ENCODE assay signal across 8 mouse cellular contexts in genomic region chr5:35525469-35526123, GRCm38 (mm10). TPM values are rescaled to one million over a fixed set of nuclear protein-coding genes. Genes with fewer than 3 reads are reported as not detected.
DNase-seq lines count a peak whose midpoint lies in the region; ATAC-seq and TF ChIP-seq lines count a peak whose summit lies in the region.

Gene Cpz, minus strand, starts transcription at chr5:35525698.

- no peak within 1 kb of the TSS for H3K27ac ChIP-seq in layer of hippocampus, adult 2 months
- H3K27ac ChIP-seq in liver, postnatal 0 days (ENCODE audit: low read depth) = no peak within 1 kb of the TSS
- no peak within 1 kb of the TSS for H3K27ac ChIP-seq in stomach, embryonic 16.5 days (ENCODE audit: low read length)

- H3K4me1 ChIP-seq in liver, postnatal 0 days (ENCODE audit: insufficient read depth) = no peaks in the 10 kb centered on the region
- peaks cover 5% of the 10 kb centered on the region; the same call in 1 of the 2 replicates for H3K4me1 ChIP-seq in stomach, embryonic 16.5 days (ENCODE audit: control insufficient read depth, insufficient read depth, low read length)

- TF ChIP-seq EP300 in liver, postnatal 0 days (IDR thresholded peaks at IDR 0.05; ENCODE audit: low read depth) = no peak

- H3K4me3 ChIP-seq in layer of hippocampus, adult 2 months = no peak within 1 kb of the TSS
- no peak within 1 kb of the TSS for H3K4me3 ChIP-seq in liver, postnatal 0 days (ENCODE audit: low read depth, low read length)
- peak within 1 kb of the TSS; percentile 39 for H3K4me3 ChIP-seq in stomach, embryonic 16.5 days (replicated peaks; ENCODE audit: low read length)

- whole genome bisulfite sequencing in liver, postnatal 0 days (ENCODE audit: insufficient replicate concordance) = 4% methylated on average over 29 of the region's 29 CpGs
- 2% methylated on average over 29 of the region's 29 CpGs for WGBS in stomach, embryonic 16.5 days

- no peaks in the 10 kb centered on the region for H3K36me3 ChIP-seq in liver, postnatal 0 days (replicated peaks; ENCODE audit: insufficient read depth, low read length)
- no peaks in the 10 kb centered on the region for H3K36me3 ChIP-seq in stomach, embryonic 16.5 days (ENCODE audit: control insufficient read depth, insufficient read depth, low read length)

- peaks cover 29% of the 10 kb centered on the region for H3K27me3 ChIP-seq in liver, postnatal 0 days (ENCODE audit: insufficient read depth, low read length)
- peaks cover 15% of the 10 kb centered on the region for H3K27me3 ChIP-seq in stomach, embryonic 16.5 days (ENCODE audit: control insufficient read depth, insufficient read depth, low read length)

- H3K9ac ChIP-seq in liver, postnatal 0 days (replicated peaks) = no peak within 1 kb of the TSS
- H3K9ac ChIP-seq in stomach, embryonic 16.5 days (ENCODE audit: low read length) = peak within 1 kb of the TSS; percentile 63

- peak within 1 kb of the TSS; percentile 44 for H3K4me2 ChIP-seq in liver, postnatal 0 days (ENCODE audit: low read depth, low read length)
- H3K4me2 ChIP-seq in stomach, embryonic 16.5 days (ENCODE audit: low read depth, low read length) = peak within 1 kb of the TSS; percentile 59

- no peaks in the 10 kb centered on the region for H3K9me3 ChIP-seq in liver, postnatal 0 days (ENCODE audit: low read length)
- H3K9me3 ChIP-seq in stomach, embryonic 16.5 days (replicated peaks; ENCODE audit: control insufficient read depth, low read length) = no peaks in the 10 kb centered on the region

- no peak for ATAC-seq in liver, postnatal 0 days
- peak; percentile 66; the same call in 1 of the 2 replicates for ATAC-seq in stomach, embryonic 16.5 days (ENCODE audit: insufficient read depth, low FRiP score)

- DNase-seq in layer of hippocampus, adult 2 months (ENCODE audit: low spot score in 2 of 2) = no peak
- no peak for DNase-seq in layer of hippocampus, adult 11-12 months (ENCODE audit: low spot score)
- peak; percentile 92 for DNase-seq in embryo, embryonic 10.5 days (ENCODE audit: low spot score)
- peak; percentile 27 to 57 for DNase-seq in heart, postnatal 14 days
- DNase-seq in liver, postnatal 0 days = peak; percentile 26
- no peak for DNase-seq in gastrocnemius, postnatal 25 days
- no peak for DNase-seq in urinary bladder, postnatal 10 days (ENCODE audit: low spot score)

- TF ChIP-seq CTCF in layer of hippocampus, adult 2 months (conservative IDR thresholded peaks at IDR 0.05) = 0 out of 2 replicates have a peak, but pooled peaks have one; percentile 4
- peak; percentile 6; the same call in 1 of the 2 replicates for TF ChIP-seq CTCF in liver, postnatal 0 days (IDR thresholded peaks at IDR 0.05; ENCODE audit: low read depth)

- intact Hi-C loops in heart, postnatal 14 days (cut with DNase I) = loop anchor here (2.0 to 5.0 kb wide), 2 partner anchors 37 to 187 kb away; no protein-coding TSS in a partner anchor

RNA-seq across cellular contexts. Expression of gene Cpz, which starts in this region (rescaled TPM):
- total RNA-seq in layer of hippocampus, adult 2 months (2021) = not detected
- 1 to 10 TPM; 4.2 to 5.6 TPM for total RNA-seq in heart, postnatal 14 days (2021)
- polyA plus RNA-seq in liver, postnatal 0 days (2015; fragmentation: Nextera tagmentation; extraction: Ambion mirVana) = 1.5 and 1.8 TPM in 2 replicates
- 11.1 and 12.9 TPM in 2 replicates for polyA plus RNA-seq in stomach, embryonic 16.5 days (2015; fragmentation: Nextera tagmentation; extraction: Ambion mirVana)
- total RNA-seq in gastrocnemius, postnatal 25 days (2021) = 1 to 10 TPM; 3.0 to 3.2 TPM

Comparison
In these comparisons a context has a peak if more than half of its experiments do, and no peak if none do; other contexts are left out.
1. DNase-seq: peak in embryo, embryonic 10.5 days (single experiment), heart, postnatal 14 days (2 of 2) and liver, postnatal 0 days (single experiment); none in layer of hippocampus, adult 2 months (0 of 2), layer of hippocampus, adult 11-12 months (single experiment), gastrocnemius, postnatal 25 days (single experiment) and urinary bladder, postnatal 10 days (single experiment).